Mouse (Mus musculus): ENCODE results near the gene Chuk.

The Chuk gene

GRCm38 (mm10) chr19:44030024-44030423 is 77.3 kb downstream of the Chuk start:
- no peak for DNase-seq

- no peak for DNase-seq
Measured at GRCm38 (mm10) chr19:44028972-44029371, 78.3 kb downstream of the Chuk start, which contains the start of gene Cyp2c23. TSS of gene Cyp2c23 (minus strand) at chr19:44029208.

GRCm38 (mm10) chr19:44026956-44027530 is 80.2 kb downstream of the Chuk start:
- no peak for DNase-seq

- no peak for DNase-seq
Measured at GRCm38 (mm10) chr19:44024921-44025585, 82.2 kb downstream of the Chuk start.

Measured in cerebellum, postnatal 14 days (tissue).